Mouse (Mus musculus) cerebellum, adult 2 months (tissue): ENCODE results near the gene Tac2. TPM values are rescaled to one million over a fixed set of nuclear protein-coding genes. Genes with fewer than 3 reads are reported as not detected.
A peak's percentile ranks its signal among the peaks of the same experiment; 100 is the strongest.

Source experiments
- DNase-seq, 2 experiments: peaks; one replicate each; pipeline ENCODE4 v3.0.0; 2021
- H3K27ac ChIP-seq: fragments of 200-500 bp; 2 replicates; pipeline ENCODE4 v1.5.1; 2012; ENCODE audit warnings: low read length, control low read depth, inconsistent platforms; ENCODE audit not compliant: insufficient read depth
- H3K27me3 ChIP-seq: fragments of 200-500 bp; 2 replicates; pipeline ENCODE4 v1.6.1; 2012; ENCODE audit warnings: inconsistent platforms, mild to moderate bottlenecking, low read length, moderate library complexity; ENCODE audit not compliant: control insufficient read depth, insufficient read depth
- H3K4me1 ChIP-seq: fragments of 200-500 bp; 2 replicates; pipeline ENCODE4 v1.6.1; 2011; ENCODE audit warnings: low read length; ENCODE audit not compliant: control insufficient read depth, insufficient read depth
- H3K4me3 ChIP-seq: fragments of 200-500 bp; replicated peaks from 2 replicates; pipeline ENCODE3; 2011; ENCODE audit warnings: mild to moderate bottlenecking, low read depth, low read length, control low read depth; ENCODE audit not compliant: insufficient read depth
- CTCF ChIP-seq: fragments of 200-500 bp; IDR thresholded peaks from 2 replicates; pipeline ENCODE4 v1.5.1; 2011; ENCODE audit warnings: low read depth, mild to moderate bottlenecking, control low read depth, low read length, moderate library complexity, borderline replicate concordance; ENCODE audit not compliant: insufficient read depth
- POLR2A ChIP-seq: fragments of 200-500 bp; IDR thresholded peaks from 2 replicates; pipeline ENCODE4 v1.6.1; 2011; ENCODE audit warnings: low read length, control low read depth, borderline replicate concordance; ENCODE audit not compliant: insufficient read depth
- WGBS: fragments of 180-500 bp; shearing (Covaris S2); methylation state at CpG from one replicate; pipeline ENCODE4 v1.1.7; 2018; 5-methylcytosine and 5-hydroxymethylcytosine counted together
- polyA plus RNA-seq: library from polyadenylated mRNA; depleted of rRNA; stranded (reverse); fragments of >200 nt; gene quantifications from 2 replicates; pipeline ENCODE4 v1.2.3, GENCODE M21; 2012; rRNA removed

Tac2 gene
- 1.4 and 1.5 TPM in 2 replicates for polyA plus RNA-seq

DNA sequence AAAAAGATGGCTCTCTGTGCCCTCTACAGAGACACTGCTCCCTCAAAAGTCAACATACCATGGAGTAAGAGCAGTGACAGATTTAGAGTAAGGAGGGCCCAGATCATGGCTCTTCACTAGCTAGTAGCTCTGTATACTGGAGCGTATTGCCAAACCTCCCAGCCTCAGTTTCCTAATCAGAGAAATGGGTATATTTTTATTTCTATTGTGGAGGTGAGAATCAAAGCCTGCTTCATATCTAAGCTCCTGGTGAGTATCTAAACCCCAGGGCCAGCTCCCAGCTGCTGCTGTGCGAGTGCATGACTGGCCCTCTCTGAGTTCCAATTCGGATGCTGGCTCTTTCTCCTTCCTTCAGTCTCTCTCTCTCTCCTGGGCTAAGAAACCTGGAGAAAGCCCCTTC lies at the start of gene Tac2:
Tac2 (plus strand) TSS at position 301 of the 400 bp plus-strand sequence.
- 88% methylated on average over 3 of the region's 3 CpGs for WGBS

DNA sequence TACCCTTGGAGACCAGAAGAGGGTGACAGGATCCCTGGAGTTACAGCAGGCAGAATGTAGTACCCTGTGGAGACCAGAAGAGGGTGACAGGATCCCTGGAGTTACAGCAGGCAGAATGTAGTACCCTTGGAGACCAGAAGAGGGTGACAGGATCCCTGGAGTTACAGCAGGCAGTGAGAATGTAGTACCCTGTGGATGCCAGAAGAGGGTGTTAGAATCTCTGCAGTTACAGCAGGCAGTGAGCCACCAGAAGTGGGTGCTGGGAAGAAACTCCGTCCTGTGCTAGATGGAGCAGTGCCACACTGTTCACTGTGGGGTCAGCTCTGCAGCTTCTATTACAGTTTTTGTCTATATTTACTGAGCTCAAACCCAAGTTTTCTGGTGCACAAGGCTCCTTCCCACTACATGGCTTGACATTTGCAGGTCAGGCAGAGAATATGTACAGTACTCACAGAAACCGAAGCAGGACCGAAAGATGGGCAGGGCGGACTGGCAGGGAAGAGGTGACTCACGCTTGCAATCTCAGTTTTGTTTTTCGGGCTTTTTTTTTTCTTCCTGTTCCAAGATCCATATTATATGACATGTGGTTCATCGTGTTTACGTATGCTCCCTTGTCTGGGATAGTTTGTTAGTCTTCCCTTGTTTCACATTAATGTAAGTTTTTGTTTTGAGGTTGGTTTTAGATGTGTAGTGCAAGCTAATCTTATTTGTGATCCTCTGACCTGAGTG lies 49.3 kb upstream of the Tac2 start:
- Histone ChIP-seq H3K4me1 (no peaks in the 10 kb centered on the region), H3K27me3 (no peaks in the 10 kb centered on the region), H3K4me3 (peak overlapping the region; percentile 32), H3K27ac (no peak overlapping the region)
- DNase-seq = peak; percentile 88 to 90
- TF ChIP-seq POLR2A (0 out of 2 replicates have a peak, but pooled peaks have one; percentile 14), CTCF (peak; percentile 97)
- 66% methylated on average over 8 of the region's 8 CpGs for WGBS

More for the DNA sequence above, at the start of gene Tac2:
- Histone ChIP-seq H3K4me3 (no peak within 1 kb of the TSS), H3K27me3 (no peaks in the 10 kb centered on the region), H3K4me1 (no peaks in the 10 kb centered on the region; the same call in 1 of the 2 replicates), H3K27ac (no peak within 1 kb of the TSS)
- TF ChIP-seq POLR2A (no peak), CTCF (no peak)
- no peak for DNase-seq

DNA sequence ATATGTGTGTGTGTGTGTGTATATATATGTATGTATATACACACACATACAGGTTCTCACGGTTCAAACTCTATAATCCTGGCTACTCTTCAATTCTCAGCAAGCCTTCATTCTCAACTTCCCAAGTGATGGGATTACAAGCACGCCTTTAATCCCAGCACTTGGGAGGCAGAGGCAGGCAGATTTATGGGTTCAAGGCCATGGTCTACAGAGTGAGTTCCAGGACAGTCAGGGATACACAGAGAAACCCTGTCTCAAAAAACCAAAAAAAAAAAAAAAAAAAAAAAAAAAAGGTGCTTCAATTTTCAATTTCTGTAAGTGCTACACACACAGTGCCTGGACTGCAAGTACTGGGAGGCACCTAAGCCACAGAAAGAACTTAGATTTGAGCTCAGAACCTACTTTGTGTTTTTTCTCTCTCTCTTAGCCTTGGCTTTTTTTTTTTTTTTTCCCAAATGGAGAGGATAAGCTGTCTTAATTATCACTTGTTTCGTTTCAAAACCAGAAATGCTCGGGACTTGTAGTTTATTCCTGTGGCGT lies 48.3 kb upstream of the Tac2 start:
- no peak for DNase-seq
- Histone ChIP-seq H3K27ac (no peak overlapping the region), H3K4me3 (peak overlapping the region; percentile 46), H3K27me3 (no peaks in the 10 kb centered on the region), H3K4me1 (no peaks in the 10 kb centered on the region)
- TF ChIP-seq POLR2A (no peak), CTCF (no peak)
- WGBS = 40% methylated on average over 5 of the region's 5 CpGs

DNA sequence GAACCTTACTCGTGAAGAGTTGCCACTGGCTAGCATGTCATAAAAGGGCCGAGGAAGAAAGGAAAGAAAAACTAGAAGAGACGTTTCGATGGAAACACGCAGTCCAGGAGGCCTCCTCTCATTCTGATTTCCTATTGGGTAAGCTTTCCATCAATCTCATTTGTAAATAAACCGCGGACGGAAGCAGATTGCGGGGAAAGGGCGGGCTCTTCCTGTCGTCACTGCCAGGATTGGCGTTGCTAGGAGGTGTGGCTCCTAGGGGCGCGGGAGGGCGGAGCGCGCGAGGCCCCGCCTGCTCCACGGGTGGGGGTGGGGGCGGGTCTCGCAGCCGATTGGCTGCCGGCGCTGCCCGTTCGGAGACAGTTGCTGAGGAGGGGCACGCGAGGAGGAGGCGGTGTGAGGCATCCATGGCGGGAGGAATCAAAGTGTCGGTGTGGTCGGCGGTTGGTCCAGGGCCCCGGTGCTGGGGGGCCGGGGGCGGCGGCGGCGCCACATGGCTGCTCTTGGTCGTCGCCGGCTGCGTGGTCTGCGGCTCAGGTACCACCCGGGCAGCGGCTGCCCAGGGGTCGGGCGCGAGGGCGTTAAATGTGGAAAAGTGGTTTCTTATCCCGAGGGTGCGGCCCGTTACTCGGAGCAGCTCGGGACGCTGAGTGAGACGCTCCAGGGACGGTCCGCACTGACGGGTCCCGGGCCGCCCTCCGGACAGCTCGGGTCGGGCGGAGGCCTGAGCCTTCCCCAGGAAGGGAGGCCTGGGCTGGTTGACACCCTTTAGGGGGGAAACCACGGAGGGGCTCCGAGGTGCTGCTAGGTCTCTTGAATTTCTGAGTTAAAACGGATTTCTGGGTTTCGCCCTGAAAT lies 47.4 kb upstream of the Tac2 start:
- 1% methylated on average over 71 of the region's 71 CpGs for WGBS
- peak overlapping the region; percentile 54 for H3K4me3 ChIP-seq
- TF ChIP-seq POLR2A (peak; percentile 30; the same call in 1 of the 2 replicates), CTCF (no peak)
- peak; percentile 92 to 97 for DNase-seq
- H3K4me1 ChIP-seq = no peaks in the 10 kb centered on the region
- H3K27ac ChIP-seq = no peak overlapping the region
- no peaks in the 10 kb centered on the region for H3K27me3 ChIP-seq

DNA sequence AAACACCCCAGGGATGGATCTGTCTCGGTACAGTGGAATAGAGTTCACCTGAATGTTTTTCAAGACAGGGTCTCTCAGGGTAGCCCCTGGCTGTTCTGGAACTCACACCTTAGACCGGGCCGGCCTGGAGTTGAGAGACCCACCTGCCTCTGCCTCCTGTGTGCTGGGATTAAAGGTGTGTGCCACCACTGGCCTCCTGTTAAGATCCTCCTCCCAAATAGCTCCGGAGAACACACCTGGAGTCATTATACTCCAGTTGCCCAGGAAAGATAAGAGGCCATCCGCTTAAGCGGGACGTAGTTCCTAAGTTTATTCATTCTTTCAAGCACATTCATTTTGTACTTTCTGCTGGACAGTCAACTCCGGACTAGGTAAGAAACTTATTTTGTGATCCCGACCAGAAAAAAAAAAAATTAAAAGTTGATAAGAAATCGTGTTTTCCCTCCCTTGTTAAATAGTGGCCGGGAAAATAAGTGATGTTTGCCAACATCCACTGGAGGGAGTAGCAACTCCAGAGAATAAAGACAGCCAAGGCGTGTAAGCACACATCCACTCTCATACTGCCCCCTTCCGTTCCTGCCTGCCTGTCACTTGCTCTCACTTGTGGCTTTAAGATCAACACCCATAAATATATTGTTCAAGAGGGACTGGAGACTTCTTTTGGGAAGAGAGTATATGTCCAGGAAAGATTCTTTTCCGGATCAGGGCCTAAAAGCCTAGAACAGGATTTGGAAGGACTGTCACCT lies 46.5 kb upstream of the Tac2 start:
- H3K27me3 ChIP-seq = no peaks in the 10 kb centered on the region
- TF ChIP-seq POLR2A = no peak
- TF ChIP-seq CTCF = peak; percentile 80
- peak overlapping the region; percentile 54 for H3K4me3 ChIP-seq
- peak in 1 of 2 experiments; percentile 70 for DNase-seq
- H3K4me1 ChIP-seq = no peaks in the 10 kb centered on the region
- 6% methylated on average over 14 of the region's 14 CpGs for WGBS
- H3K27ac ChIP-seq = no peak overlapping the region

DNA sequence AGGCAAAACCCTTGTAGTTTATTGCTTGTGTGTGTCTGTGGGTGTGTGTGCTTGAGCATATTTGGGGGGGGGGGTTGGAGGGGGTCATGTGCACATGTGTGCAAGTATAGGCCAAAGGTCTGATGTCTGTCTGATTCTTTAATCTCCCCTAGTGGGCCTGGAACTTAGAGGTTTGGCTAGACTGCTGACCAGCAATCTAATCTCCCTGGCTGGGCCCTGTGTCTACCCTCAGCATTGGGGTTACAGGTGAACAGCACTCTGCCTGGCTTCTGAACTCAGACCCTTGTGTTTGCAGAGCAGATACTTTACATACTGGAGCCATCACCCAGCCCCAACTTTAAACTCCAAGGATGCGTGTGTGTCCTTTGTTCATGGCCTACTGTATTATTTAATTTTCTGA lies 45.1 kb upstream of the Tac2 start:
- 94% methylated on average over 1 of the region's 1 CpGs for WGBS
- Histone ChIP-seq H3K4me3 (no peak overlapping the region), H3K27ac (no peak overlapping the region), H3K27me3 (no peaks in the 10 kb centered on the region), H3K4me1 (no peaks in the 10 kb centered on the region)
- TF ChIP-seq POLR2A (no peak), CTCF (no peak)
- no peak for DNase-seq

DNA sequence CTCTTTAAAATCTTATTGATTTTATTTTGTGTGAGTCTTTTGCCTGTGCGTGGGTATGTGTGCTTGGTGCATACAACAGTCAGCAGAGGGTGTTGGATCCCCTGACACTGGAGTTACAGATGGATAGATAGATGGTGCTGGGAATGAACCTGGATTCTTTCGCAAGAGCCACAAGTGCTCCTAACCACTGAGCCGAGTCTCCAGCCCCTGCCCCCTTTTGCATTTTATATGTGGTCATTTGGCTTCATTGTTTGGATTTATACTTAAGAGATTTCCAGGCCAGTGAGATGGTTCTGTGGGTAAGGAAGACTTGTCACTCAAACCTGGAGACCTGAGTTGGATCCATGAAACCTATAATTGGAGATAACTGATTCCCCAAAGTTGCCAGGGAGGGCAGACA lies 44.4 kb upstream of the Tac2 start:
- WGBS = 89% methylated on average over 3 of the region's 3 CpGs
- no peak overlapping the region for H3K4me3 ChIP-seq
- H3K27me3 ChIP-seq = no peaks in the 10 kb centered on the region
- H3K27ac ChIP-seq = no peak overlapping the region
- DNase-seq = no peak
- no peaks in the 10 kb centered on the region for H3K4me1 ChIP-seq
- TF ChIP-seq POLR2A = no peak
- no peak for TF ChIP-seq CTCF
